Mouse (Mus musculus): ENCODE measurements around the gene Sbf2. TPM values are rescaled to one million over a fixed set of nuclear protein-coding genes. Genes with fewer than 3 reads are reported as not detected.
A peak's percentile ranks its signal among the peaks of the same experiment; 100 is the strongest.
"Not testable (repeated sequence)": the region's sequence is repeated elsewhere in the genome, so short reads cannot be mapped to it uniquely, and the experiment has no call there.

The Sbf2 gene
- polyA plus RNA-seq, 1 experiment from 2014 or later: 7.0 TPM

DNA sequence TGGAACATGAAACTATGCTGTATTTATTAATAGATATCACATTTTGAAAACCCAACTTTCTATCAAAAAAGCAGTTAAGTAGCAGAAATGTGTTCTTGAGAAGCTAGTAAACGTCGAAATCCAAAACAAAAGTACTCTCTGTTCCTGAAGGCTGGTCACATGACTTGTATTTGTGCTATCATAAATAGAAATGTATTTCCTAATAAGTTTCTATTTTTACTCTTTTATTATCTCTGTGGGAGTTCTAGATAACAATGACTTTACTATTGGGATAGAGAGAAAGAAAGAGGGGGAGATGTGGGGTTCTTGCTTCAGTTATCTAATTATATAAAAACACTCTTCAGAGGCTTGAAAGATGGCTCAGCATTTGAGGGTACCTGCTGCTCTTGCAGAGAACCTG is 29.5 kb downstream of the Sbf2 start:
- DNase-seq (ENCODE audit: low spot score): no peak

DNA sequence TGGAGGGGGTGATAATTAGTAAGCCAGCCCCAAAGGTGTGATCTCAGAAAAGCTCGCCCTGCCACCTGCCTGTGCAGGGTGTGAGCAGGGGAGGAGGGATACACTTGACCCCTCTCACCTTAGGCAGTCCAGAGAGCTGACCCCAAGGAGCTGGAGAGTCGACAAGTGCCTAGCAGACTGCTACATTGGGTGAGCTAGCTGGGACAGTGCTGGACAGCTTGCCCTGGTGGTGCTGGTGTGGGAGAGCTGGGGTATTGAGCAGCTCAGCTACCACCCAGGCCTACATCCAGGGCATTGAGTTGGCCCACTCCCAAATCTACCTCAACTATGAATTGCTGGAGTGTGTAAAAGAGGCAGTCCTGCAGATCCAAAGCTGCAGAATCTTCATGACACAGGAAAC is 30.6 kb downstream of the Sbf2 start:
- no peak for DNase-seq (ENCODE audit: low spot score)

DNA sequence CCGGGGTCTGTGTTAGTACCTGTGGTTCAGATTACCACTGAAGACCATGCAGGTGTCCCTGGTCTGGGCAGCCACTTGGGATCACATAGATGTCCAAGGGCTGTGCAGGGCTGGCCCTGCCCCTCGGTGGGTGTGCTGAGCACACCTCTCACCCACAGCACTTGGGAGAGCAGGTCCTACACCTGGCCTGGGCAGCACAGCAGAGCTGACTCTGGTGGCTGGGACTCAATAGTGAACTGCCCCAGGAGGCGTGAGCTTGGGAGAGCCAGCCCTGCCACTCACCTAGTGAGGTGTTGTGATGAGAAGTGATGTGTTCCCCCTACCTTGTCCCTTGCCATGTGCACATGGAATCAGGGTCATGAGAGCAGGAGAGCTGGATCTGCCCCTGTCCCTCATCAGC is 31.0 kb downstream of the Sbf2 start:
- DNase-seq (ENCODE audit: low spot score): no peak

DNA sequence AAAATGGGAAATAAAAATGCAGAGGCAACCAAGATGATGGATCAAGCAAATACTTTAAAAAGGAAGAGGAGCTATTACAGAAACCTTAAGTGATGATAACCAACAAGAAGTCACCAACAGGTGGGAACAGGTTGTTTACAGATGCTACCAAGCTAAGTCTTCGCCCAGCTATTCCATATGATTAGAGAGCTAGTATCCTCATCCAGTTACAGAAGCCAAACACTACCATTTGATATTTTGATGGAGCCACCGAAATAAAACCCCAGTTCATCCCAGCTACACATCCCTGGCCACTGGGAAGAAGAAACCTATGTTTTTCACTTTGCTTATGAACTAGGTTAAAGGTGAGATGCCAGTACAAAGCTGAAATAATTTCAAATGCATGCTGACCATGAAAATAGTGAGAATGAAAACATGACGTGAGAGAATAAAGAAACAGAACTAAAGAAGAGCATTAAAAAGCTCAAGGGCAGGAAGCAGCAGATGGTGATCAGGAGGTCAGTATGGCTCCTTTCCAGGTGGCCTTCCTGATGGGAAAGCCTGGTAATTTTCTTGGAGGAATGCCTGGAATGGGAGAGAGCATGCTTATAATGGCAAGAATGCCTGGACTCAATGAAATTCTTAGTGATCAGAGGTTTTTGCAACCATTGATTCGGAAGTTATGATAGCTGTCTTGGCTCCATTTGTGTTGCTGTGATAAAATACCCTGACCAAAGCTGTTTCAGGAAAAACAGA is 48.7 kb downstream of the Sbf2 start:
- DNase-seq (ENCODE audit: low spot score): no peak

DNA sequence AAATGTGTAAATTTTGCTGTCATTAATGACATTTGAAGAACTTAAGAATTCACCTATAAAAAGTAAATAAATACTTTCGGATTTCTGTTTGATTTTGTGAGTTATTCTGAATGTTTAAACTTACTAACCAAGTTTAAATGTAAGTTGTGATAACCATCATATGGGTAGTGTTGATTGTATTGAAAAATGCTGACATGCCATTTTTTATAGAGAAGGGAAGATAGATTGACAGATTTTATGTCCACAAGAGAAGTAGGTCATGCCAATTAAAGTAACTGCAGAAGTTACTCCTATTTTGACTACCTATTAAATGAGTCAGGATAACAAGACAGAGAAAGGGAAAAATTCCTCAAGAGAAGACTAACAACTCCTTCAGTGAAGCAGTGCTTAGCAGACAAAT is 53.1 kb downstream of the Sbf2 start:
- no peak for DNase-seq (ENCODE audit: low spot score)

DNA sequence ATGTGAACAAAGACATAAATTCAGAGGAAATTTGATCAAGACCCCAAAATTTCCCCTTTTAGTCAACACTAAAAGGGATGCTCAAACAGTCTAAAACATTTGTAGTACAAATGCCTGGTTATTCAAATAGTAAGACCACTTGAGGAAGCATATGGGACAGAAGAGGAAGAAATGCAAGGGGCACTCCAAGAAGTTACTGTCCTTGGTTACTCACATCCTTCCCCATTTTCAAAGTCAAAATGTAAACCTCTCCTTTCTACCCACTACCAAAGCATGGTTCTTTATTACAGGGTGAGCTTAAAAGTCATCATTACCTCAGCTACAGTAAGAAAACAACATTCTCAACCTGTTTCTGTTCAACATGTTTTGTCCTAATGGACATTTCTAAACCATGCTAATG is 57.7 kb downstream of the Sbf2 start:
- DNase-seq (ENCODE audit: low spot score): no peak

DNA sequence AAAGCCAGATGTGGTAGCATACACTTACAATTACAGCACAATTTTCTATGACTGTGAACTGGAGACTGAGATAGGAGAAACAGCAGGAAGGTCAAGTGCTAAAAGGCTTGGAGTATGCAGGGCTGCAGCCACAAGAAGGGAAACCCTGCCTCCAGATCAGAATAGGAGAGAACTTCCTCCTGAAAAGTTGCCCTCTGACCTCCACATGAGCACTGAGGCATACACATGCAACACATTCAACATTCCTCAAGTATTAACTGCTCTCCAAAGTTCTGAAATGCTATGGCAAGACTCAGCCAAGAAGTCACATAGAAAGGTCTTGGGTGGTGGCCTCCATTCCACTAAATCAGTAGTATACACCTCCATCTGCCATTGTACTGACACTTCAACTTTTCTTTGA is 58.5 kb downstream of the Sbf2 start:
- DNase-seq (ENCODE audit: low spot score): no peak

DNA sequence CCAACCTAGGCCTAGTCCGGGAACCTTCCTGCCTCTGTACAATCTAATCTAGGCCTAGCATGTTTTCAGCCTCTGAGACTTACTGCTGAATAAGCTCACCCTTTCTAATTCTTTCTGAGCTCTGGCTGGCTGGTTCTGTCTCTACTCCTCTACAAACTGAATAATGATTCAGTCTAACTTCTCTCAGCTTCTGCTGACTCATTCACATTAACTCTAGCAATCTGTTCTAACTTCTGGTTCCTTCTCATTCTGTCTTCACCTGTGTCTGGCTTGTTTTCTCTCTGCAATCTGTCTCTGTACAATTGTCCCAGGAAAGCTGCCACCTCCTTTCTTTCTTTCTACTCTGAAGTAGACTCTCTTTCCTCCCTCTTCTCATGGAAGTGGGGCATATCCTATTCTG is 59.5 kb downstream of the Sbf2 start:
- DNase-seq (ENCODE audit: low spot score): no peak

DNA sequence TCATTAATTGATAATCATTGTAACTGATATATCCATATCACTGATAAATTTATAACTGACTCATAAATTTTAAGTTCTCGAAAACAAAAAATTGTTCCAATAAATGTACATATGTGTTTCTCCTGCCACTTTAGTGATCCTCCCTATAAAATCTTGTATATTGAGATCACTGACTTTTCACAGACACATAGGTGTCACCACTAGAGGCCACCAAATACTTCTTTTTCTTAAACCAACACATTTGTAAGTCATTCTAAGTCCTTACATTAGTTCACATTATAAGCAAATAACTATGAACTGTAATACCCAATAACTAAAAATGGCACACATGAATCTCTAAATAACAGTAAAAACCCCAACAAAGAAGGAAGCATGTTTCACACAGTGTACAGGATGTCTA is 66.5 kb downstream of the Sbf2 start:
- peak; percentile 11 for DNase-seq (ENCODE audit: low spot score)

DNA sequence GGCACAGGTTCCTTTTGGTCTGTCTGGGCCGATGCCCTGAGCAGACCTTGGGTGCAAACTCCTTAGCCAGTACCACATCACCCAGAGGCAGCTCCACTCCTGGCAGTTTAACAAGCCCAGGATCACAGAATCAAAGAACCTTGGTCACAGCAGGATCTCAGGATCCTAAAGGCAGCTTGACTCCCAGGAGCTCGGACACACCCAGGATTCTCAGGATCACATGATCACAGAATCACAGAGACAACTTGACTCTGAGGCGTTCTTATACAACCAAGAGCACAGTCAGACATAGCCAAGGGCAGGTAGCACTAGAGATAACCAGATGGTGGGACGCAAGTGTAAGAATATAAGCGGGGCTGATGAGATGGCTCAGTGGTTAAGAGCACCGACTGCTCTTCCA is 71.4 kb downstream of the Sbf2 start:
- no peak for DNase-seq (ENCODE audit: low spot score)

DNA sequence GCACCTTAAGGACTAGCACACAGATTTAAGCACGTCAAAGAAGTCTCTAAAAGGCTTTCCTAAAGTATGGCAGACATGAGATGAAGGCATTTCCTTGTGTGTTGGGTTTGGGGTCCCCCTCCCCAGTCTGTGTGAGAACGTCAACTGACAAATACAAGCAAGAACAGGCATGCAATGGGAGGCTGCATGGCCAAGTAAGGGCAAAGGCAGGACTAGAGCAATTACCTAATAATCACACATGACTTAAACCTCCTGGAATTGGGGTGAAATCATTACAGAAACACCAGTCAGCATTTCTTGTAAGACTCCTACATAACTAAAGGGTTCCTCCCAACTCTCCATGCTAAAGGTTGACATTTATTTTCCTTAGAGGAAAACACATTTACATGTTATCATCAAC is 75.5 kb downstream of the Sbf2 start:
- no peak for DNase-seq (ENCODE audit: low spot score)

DNA sequence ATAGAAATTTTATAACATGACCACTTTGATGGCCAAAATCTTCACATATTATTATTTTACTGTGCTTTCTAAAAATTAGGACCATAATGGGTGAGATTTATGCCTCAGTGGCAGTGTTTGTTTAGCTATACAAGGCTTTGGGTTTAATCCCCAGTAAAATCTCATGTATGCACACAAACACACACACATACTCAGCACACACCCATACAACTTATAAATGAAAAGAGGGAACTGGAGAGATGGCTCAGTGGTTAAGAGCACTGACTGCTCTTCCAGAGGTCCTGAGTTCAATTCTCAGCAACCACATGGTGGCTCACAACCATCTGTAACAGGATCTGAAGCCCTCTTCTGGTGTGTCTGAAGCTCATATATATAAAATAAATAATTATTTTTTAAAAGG is 84.4 kb downstream of the Sbf2 start:
- not testable (repeated sequence) for DNase-seq (ENCODE audit: low spot score)

DNA sequence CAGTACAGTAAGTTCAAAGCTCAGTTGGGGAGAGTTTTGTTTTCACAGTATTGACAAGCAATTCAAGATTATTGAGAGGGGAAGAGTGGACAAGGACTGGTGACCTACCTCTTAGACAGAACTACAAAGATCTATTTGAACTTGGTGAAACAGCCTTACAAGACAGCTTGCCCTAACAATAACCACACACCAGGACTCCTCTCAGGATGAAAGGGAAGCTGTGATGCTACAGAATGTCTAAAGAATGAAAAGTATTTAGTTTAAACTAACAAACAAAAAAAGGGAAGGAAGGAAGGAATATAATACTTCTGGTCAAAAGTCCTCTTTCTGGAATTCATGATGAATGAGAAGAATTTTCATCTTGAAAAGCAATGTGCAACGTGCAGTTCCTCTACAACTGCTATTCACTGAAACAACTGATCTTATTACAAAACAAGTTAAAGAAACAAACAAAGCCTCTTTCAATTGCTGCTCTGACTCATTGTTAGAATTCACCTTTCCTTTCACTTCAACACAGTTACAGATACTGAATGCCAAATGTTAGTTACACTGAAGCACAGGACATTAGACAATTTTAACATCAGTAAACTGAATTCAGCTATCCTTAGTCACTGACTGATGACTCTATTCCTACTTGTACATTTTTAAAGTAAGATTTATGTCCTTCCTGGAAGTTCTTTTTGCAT is 89.5 kb downstream of the Sbf2 start:
- DNase-seq (ENCODE audit: low spot score): no peak

DNA sequence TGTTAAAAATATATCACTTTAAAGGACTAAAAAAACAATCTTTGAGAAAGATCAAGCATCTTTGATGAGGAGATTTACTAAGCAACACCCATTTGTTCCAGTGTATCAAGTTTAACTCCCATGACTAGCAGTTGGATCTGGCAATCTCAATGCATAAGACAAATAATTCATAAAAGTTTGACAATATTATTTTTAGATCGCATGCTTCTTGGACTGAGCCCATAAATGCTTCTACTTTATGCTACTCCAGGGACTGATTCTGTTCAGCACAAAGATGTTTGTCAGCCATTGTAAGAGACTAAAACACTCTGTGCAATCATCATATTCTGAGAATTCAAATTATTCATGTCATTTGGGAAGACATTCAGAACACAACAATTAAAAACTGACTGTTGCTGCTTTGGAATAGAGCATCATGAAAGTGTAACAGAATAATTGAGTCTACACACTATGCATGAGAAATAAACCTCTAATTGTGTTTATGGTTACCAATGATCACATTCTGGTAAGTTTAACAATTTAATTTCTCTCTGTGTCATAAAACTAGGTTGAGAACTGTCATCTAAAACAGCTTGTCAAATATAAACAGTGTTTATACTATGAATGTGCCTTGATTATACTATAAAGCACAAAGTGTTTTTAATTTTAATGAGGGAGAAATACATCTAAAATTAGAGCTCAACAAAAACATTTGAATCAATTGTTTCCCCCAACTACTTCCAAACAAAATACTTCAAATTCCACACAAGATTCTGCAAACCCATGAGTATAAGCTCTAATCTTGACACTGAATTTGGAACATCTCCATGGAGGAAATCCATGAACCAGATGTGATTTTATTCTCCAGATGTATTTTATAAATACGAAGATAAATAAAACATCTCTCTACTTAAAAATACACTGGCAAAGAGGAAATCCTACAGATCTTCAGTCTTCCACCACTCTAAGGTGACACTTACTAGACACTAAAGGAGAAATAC is 98.2 kb downstream of the Sbf2 start:
- no peak for DNase-seq (ENCODE audit: low spot score)

DNA sequence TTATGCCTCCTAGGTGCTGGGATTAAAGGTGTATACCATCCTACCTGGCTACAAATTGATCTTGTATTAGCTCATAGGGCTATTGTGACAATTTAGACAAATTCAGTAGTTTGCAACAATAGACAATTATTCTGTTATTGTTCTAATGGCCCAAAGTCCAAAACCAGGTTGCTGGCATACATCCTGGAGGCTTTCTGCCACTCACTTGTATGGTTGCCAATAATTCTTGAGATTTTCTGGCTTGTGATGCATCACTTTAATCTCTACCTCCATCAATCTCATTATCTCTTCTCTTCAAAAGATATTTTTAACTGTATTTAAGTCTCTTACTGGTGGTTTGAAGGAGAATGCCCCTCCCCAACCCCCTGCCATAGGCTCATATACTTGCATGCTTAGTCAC is 100.6 kb downstream of the Sbf2 start:
- DNase-seq (ENCODE audit: low spot score): no peak

DNA sequence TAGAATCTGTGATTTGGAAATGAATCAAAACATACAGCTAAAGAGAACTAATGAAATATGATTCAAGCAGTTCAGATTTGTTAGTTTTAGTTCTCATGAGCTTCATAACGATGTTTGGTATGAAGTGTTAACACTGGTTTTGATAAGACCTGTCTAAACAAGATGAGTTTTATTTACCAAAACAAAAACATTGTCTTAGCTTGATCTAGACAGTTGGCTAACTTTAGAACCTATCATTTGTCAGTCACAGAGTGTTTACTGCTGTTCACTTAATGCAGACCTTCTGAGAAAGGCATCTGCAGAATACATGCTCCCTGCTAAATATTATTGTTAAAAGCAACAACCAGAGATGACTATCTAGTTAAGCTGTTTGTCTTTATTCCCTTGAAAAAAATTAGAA is 116.1 kb downstream of the Sbf2 start:
- DNase-seq (ENCODE audit: low spot score): no peak

DNA sequence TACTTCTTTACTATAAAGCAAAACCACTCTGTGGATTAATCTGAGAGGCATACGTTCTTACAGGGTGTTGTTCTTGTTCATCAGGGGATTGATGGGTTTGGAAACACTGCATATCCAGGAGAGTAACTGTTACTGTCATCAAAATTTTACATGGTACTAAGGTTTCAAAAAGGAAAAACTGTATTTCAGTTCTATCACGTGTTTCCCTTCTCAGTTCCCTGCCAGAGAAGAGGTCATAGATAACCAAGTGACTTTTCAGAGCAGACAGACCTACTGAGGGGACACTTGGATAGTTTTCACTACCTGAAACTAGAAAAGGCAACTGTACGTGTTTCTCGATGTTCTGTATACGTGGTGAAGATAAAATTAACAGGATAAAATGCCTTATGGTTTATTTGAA is 123.7 kb downstream of the Sbf2 start:
- no peak for DNase-seq (ENCODE audit: low spot score)

DNA sequence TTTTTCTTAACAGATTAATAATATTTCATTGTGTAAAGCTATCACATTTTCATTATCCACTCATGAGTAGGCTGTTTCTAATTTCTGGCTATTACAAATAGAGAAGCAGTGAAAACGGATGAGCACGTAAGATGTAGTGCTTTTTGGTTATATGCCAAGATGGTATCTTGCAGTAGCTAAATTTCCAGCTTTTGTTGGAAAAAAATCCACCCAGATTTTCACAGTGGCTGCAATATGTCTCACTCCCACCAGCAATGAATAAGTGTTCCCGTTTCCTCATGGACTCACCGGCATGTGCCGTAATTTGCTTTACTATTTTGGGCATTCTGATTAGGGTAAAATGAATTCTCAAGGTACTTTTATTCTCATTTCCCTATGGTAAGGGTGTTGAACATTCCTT is 129.7 kb downstream of the Sbf2 start:
- DNase-seq (ENCODE audit: low spot score): no peak

DNA sequence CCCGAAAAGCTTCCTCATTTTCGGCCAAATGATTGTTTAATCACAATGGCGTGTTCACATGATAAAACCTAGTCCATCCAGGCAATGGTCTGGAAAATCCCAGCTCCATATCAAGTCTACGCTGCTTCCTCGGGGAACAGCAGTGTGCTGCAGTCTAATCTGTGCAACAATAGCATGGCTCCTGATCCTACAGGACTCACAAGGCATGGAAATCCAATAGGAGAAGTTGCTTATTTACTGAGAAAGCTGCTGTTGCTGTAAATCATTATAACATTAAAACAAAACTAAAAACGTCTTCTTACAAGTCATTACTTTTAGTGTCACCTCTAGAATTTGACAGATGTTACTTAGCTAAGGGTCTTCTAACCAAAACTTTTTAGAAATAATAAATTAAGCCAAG is 143.7 kb downstream of the Sbf2 start:
- no peak for DNase-seq (ENCODE audit: low spot score)

DNA sequence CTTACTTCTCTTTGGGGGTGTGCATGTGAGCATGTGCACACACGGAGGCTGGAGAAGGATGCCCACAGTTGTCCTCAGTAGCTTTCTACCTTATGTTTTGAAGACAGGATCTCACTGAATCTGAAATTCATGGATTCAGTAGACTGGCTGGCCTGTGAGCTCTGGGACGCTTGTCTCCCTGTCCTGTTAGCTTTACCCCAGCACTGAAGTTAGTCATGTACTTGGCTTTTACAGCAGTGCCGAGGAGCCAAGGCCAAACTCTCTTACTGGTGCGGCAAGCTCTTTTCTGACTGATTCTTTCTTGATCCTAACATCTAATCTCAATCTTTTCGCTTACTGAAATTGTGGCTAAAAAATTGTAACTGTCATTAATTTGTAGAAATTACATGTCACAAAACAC is 151.3 kb downstream of the Sbf2 start:
- DNase-seq (ENCODE audit: low spot score): no peak

DNA sequence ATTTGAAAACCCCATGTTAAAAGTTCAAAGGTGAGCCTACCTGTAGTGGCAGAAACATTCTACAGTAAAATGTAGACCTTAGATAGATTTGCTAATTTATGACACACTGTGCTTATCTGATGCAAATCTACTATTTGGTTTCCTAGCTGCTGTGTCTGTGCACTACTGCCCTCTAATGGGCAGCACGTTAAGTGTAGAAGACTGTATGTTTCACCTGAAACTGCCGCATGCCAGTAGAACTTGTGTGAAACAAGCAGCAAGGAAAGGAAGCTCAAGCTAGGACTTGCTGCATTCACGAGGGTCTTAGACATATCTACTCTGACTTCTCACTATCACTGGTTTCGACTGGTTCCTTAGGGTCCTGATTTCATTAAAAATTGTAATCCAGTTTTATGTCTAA is 182.4 kb downstream of the Sbf2 start:
- peak; percentile 77 for DNase-seq (ENCODE audit: low spot score)

DNA sequence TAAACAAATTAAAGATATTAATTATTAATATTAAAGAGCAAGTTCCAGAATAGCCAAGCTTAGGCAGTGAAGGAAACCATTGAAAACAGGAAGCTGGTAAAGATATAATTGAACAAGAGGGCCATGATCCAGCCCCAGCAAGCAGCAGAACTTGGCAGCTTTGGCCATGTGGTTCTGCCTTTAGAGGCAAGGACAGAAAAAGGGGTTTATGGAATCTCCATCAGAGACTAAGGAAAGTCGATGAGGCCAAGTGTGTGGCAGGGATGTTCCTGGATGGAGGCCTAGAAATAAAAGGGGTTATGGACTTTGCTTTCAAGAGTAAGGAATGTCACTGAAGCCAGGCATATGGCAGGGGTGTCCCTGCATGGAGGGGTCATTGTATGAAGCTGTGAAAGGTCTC is 198.4 kb downstream of the Sbf2 start:
- DNase-seq (ENCODE audit: low spot score): no peak
